Mouse (Mus musculus) thymus, adult 2 months (tissue): ENCODE results near the gene Farp1.

Source experiments
- CTCF ChIP-seq: fragments of 200-500 bp; IDR thresholded peaks from 2 replicates; pipeline ENCODE4 v1.5.1; 2012; ENCODE audit warnings: mild to moderate bottlenecking, control low read depth, low read length, moderate library complexity, borderline replicate concordance; ENCODE audit not compliant: control insufficient read depth, poor library complexity, insufficient read depth; ENCODE audit errors: extremely low read depth
- POLR2A ChIP-seq: fragments of 200-500 bp; IDR thresholded peaks from 2 replicates; pipeline ENCODE4 v1.6.1; 2012; ENCODE audit warnings: mild to moderate bottlenecking, low read length, control low read depth, moderate library complexity; ENCODE audit not compliant: control insufficient read depth, poor library complexity, insufficient read depth; ENCODE audit errors: extremely low read depth

DNA sequence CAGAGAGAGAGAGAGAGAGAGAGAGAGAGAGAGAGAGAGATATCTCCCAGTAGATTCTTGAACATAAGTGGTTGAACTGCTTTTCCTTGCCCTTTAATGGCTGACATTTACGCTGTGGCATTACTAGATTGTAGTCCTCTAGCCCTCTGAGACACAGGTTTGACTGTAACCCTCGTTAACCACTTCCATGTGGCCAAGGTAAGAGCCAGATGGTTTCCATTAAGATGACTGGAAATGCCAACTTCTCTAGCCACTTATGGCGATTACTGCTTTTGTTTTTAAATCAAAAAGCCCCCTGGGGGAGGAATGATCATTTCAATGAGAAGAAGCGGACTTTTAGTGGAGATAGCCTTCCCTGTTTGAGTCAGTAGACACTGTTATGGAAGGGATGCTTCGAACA, 3.7 kb downstream of the Farp1 start:
- TF ChIP-seq POLR2A (no peak), CTCF (no peak)
